Mouse (Mus musculus) neural tube, embryonic 14.5 days (tissue): ENCODE measurements around the gene Mup18. TPM values are rescaled to one million over a fixed set of nuclear protein-coding genes. Genes with fewer than 3 reads are reported as not detected.
"Not testable (repeated sequence)": the region's sequence is repeated elsewhere in the genome, so short reads cannot be mapped to it uniquely, and the experiment has no call there.

ENCODE experiments used
- ATAC-seq: fragments of 200-750 bp; cut with Nextera tagmentation; 2 replicates; pipeline ENCODE4 v1.8.0; 2017; ENCODE audit warnings: low read depth, mild to moderate bottlenecking, moderate TSS enrichment, moderate library complexity
- H3K27ac ChIP-seq: fragments of 300-500 bp; sonication (generic); 2 replicates; pipeline ENCODE4 v1.5.1; 2014; ENCODE audit warnings: low read depth, mild to moderate bottlenecking, control low read depth, low read length, moderate library complexity, mixed read lengths
- H3K27me3 ChIP-seq: fragments of 300-500 bp; sonication (generic); 2 replicates; pipeline ENCODE4 v1.6.1; 2014; ENCODE audit warnings: low read length; ENCODE audit not compliant: control insufficient read depth, insufficient read depth
- H3K36me3 ChIP-seq: fragments of 300-500 bp; sonication (generic); 2 replicates; pipeline ENCODE4 v1.6.1; 2014; ENCODE audit warnings: low read length, mixed read lengths; ENCODE audit not compliant: control insufficient read depth, insufficient read depth
- H3K4me1 ChIP-seq: fragments of 300-500 bp; sonication (generic); 2 replicates; pipeline ENCODE4 v1.6.1; 2014; ENCODE audit warnings: low read length; ENCODE audit not compliant: control insufficient read depth, insufficient read depth
- H3K4me2 ChIP-seq: fragments of 300-500 bp; sonication (generic); 2 replicates; pipeline ENCODE4 v1.6.1; 2014; ENCODE audit warnings: mild to moderate bottlenecking, low read depth, low read length, control low read depth
- H3K4me3 ChIP-seq: fragments of 300-500 bp; sonication (generic); 2 replicates; pipeline ENCODE4 v1.5.1; 2014; ENCODE audit warnings: low read depth, low read length, control low read depth, mixed read lengths
- H3K9ac ChIP-seq: fragments of 300-500 bp; sonication (generic); replicated peaks from 2 replicates; pipeline ENCODE4 v1.6.1; 2014; ENCODE audit warnings: low read depth, mild to moderate bottlenecking, control low read depth, low read length, mixed read lengths
- H3K9me3 ChIP-seq: fragments of 300-500 bp; sonication (generic); 2 replicates; pipeline ENCODE4 v1.6.1; 2016; ENCODE audit warnings: low read length; ENCODE audit not compliant: control insufficient read depth
- WGBS: fragments of 180-500 bp; shearing (Covaris S2); extraction: QIAGEN DNeasy Blood & Tissue Kit; methylation state at CpG from one replicate; pipeline ENCODE4 v1.1.7; 2014; 5-methylcytosine and 5-hydroxymethylcytosine counted together
- polyA plus RNA-seq: library from polyadenylated mRNA; unstranded; fragments of >200 nt; fragmentation: Nextera tagmentation; extraction: Ambion mirVana; gene quantifications from 2 replicates; pipeline ENCODE4 v1.2.1, GENCODE M21; 2014

The Mup18 gene
- polyA plus RNA-seq = not detected in 2 replicates

DNA sequence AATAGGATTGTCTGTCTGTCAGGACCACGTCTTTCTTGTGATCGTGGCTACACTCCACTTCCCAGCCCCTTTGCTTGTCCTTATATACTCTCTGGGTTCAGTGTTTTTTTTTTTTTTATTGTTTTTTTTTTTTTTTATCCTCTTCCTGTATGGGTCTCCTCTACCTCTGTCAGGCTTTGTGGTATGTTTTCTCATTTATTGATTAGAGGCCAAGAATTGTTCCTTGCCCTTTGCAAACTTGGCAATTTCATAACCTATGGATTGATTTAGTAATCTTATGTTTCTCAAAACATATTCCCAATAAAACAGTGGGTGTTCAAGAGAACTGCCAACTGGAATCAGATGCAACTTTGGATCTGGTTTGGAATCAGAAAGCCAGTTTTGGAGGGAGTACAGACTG, at the start of gene Mup18:
Gene Mup18, minus strand, starts transcription at position 101 of the 400 bp plus-strand sequence.
- not testable (repeated sequence) for H3K9me3 ChIP-seq, H3K27me3 ChIP-seq, ATAC-seq, H3K9ac ChIP-seq, H3K4me3 ChIP-seq, H3K4me1 ChIP-seq, H3K4me2 ChIP-seq, H3K36me3 ChIP-seq, H3K27ac ChIP-seq
- WGBS = 90% methylated on average over 2 of the region's 2 CpGs

DNA sequence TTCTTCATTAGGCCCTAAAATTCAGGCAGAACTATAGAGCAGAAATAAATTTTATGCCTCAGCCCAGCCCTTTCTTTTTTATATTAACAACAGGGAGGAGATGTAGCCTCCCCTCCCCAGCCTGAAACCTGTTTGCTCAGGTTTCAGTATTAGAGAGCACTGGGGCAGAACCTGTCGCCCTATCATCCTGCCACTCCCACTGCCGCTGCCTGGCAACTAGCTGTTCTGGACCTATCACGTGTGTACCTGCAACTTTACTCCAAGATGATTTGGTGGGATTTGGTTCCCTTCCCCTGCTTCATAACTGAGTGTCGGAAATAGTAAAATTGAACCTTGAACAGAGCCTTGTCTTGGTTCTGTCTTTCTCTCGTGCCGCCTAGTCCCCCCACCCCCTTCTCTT, 40.4 kb upstream of the Mup18 start:
- H3K36me3 ChIP-seq, H3K4me3 ChIP-seq, H3K27me3 ChIP-seq, ATAC-seq, H3K9me3 ChIP-seq, H3K27ac ChIP-seq, H3K9ac ChIP-seq, H3K4me1 ChIP-seq, H3K4me2 ChIP-seq: not testable (repeated sequence)
- 95% methylated on average over 6 of the region's 6 CpGs for WGBS

Other genes with a start within 250 kb of the Mup18 start
- not detected in 2 replicates for gene Mup15, start 234.4 kb downstream of the Mup18 start, polyA plus RNA-seq
- not detected in 2 replicates for gene Mup16, start 154.6 kb downstream of the Mup18 start, polyA plus RNA-seq
- gene Mup17, start 78.3 kb downstream of the Mup18 start, polyA plus RNA-seq = not detected in 2 replicates
- not detected in 2 replicates for gene Mup19, start 108.1 kb upstream of the Mup18 start, polyA plus RNA-seq
- not detected in 2 replicates for gene Mup5, start 161.1 kb upstream of the Mup18 start, polyA plus RNA-seq